Mouse (Mus musculus) left cerebral cortex, adult 11 months (tissue): ENCODE data around the gene Fam104a.

Experiments
- DNase-seq: peaks from one replicate; pipeline ENCODE4 v3.0.0; 2022; ENCODE audit warnings: low spot score

Gene Fam104a

DNA sequence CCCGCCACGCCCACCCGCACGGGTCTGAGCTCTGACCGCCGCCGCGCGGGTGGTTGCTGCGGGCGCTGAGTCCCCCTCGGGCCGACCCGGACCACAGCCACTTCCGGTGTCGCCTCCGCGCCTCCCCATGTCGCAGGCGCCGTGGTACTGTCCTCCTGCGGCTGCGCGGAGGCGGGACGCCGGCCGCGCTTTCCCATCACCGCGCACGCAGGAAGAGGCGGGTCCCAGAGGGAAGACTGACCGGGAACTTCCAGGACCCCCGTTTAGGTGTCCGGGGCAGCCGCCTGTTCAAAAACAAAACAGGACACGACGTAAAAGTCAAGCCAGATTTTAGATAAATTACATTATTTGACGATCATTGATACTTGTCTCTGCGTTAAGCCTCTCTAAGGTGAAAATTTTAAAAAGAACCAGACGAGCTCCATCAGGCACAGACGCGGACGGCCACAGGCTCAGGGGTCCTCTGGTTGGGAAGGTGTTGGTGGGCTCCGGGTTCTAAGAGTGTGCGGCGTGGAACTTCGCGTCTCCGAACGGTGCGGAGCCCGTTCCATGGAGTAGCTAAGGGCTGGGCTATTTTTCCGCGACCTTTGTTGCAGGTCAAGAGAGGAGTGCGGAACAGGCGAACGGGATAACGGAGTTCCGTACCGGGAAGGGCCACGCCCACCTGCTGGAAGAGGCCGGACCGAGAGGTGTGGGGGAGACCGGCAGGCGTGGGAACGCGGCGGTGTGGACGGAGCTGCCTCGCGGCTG lies at the start of gene Fam104a, which contains the start of gene D11Wsu47e:
Gene Fam104a (minus strand): TSS at position 199 of the 750 bp plus-strand sequence.
Gene D11Wsu47e (plus strand): TSS at position 456 of the 750 bp plus-strand sequence.
- DNase-seq: peak; percentile 91

DNA sequence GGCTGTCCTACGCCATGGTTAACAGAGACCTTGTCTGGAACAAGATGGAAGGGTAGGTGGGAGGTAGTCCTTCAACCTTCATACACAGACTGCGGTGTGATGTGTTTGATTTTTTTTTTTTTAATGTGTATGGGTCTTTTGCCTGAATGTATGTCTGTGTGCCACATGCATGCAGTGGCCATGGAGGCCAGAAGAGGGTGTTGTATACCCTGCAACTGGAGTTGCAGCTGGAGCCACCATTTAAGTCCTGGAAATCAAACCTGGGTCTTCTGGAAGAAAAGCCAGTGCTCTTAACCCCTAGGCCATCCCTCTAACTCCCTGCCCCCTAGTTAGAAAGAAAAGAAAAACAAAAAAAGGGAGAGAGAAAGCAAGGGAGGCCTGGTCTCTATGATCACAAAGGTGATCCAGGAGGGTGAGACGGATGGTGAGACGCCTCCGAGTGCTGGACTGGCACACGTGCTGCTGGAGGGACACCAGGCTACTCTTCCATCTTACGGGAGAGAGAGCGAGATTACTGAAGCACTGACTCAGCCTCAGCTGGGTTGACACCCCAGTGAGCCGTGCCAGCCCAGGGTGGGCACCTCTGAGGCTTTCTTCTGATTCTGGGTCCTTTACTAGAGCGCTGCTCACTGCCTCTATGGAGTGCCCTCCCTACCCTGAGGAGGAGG lies 48.1 kb upstream of the Fam104a start:
- no peak for DNase-seq

DNA sequence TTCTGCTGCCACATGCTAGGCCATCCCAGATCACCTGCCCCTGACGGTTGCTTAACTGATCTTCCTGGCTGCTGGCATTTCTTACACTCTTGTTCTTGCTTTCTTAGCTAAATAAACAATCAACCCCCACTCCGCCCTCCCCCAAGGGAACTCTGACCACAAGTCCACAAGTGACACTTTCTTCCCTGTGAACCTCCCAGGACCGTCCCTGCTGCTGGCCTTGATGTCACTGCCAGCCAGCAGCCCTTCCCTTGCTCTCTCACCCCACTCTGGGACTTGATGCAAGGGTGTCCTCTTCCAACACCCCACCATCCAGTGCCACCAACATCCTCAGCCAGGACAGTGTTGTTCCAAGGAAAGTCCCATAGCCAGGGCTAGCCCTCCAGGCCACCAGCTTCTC lies 46.9 kb upstream of the Fam104a start:
- DNase-seq: no peak

DNA sequence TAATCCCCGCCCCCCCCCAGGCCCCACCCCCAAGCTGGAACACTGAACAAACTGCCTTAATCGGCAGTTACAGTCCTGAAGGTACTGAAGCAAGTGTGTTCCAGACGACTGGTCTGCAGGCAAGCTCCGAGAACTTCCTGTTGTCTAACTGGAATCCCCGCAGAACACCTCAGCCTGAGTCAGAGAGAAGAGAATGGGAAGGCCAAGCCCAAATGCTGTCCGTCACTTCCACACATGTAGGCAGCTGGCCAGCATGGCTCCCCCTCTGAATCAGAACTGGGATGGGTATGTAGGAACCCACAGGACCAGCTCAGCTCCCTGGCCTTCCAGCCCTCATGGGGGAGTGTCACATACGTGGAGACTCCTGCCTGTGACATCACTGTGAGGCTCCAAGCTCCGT lies 46.0 kb upstream of the Fam104a start:
- no peak for DNase-seq

DNA sequence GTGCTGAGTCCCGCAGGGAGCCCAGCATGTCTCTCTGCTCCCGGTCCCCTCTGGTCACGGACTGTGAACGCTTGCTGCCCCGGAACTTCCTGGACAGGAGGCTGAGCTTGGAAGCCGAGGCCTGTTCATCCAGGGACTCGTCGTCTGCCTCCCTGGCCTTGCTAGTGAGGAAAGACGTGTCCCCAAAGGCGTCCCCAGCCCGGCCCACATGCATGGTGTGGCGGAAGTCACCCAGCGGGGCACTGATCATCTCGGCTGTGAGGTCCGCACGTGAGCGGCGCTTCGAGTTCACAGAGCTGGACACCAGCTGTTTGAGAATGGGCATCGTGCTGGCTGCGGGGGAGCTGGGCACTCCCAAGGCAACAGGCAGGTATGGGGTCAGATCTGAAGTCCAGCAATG lies 45.3 kb upstream of the Fam104a start:
- no peak for DNase-seq

DNA sequence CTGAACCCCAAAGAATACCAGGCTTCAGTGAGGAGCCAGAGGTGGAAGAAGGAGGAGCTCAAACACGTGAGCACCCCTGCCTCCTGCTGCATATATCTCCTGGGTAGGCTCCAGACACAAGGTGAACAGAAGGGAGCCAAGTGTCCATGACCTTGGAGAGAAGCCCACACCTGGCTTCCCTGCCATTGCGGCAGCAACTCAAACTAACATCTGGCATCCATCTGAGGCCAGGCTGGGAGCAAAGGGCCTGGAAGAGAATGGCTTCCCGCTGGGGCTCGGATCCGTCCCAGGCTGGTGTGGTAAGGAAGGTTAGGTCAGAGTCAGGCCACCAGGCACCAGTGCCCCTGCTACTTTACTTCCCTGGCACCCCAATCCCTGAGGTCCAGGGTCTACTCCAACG lies 44.0 kb upstream of the Fam104a start:
- no peak for DNase-seq

DNA sequence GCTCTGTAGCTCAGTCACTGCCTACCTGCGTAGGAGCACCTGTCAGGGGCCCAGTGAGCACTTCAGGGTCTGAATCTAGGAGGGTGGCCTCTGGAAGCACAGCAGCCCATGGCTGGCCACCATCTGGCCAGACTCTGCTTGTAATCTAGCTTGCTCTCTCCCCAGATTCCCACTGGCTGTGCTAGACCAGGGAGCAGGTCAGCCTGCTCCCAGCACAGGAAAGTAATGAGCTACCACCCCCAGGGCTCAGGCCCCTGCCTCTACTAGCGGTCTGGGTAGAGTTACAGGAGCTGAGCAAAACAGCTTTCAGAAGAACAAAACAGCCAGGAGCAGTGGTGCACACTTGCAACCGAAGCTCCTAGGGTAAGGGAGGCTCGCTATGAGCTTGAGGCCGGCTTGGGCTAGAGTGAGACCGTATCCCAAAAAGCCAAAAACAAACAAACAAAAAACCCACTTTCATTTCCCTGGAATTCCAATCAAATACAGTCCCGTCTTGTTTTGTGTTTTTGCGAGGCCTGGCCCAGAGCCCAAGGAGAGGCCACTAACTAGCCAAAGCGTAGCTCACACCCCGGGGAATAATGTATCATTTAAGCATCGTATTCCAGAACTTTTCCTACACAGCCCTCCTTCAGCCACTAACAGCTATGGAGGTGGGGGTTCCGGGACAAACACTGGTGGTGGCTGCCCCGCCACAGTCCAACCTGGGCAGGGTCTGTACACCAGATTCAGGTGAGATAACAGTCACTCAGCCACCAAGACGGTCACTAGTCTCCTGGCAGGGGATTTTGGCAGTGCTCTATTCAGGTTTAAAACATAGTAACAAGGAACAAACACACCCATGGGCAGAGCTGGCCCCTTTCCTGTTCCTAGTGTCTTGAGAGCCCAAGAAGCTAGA lies 43.3 kb upstream of the Fam104a start:
- no peak for DNase-seq

DNA sequence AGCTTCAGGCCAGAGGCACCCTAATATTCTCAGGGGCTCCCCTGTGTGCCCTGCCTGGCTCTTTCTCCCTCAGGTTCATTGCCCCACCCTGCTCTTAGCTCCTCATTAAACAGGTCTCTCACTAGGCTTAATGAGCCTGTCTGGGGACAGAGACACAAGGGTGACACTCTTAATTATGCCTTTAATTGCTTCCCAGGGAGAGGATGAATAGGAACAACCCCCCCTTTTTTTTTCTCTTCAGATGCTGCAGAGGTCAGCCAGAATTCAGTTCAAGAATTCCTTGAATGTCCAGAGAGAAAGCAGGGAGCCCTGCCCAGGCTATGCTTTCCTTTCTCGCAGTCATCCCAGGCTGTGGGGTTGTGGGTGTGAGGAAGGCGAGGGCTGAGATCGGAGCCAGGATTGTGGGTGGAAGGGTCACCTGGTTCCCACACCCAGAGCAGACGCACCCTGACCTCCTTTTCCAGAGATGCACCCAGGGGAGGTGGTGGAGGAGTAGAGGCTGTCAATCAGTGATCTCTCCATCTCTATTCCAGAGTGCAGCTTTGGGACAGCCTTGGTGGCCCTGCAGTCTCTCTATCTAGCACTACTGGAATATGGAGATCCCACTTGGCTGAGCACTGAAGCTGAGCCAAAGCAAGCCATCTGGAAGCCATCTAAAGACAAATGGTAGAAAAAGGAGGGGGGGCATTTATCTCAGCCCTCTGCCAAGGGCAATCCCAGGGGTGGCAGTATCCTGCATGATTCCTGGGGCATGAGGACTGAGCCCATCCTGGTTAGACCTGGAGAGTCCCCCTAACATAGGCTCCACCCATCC lies 41.5 kb upstream of the Fam104a start:
- DNase-seq: no peak

DNA sequence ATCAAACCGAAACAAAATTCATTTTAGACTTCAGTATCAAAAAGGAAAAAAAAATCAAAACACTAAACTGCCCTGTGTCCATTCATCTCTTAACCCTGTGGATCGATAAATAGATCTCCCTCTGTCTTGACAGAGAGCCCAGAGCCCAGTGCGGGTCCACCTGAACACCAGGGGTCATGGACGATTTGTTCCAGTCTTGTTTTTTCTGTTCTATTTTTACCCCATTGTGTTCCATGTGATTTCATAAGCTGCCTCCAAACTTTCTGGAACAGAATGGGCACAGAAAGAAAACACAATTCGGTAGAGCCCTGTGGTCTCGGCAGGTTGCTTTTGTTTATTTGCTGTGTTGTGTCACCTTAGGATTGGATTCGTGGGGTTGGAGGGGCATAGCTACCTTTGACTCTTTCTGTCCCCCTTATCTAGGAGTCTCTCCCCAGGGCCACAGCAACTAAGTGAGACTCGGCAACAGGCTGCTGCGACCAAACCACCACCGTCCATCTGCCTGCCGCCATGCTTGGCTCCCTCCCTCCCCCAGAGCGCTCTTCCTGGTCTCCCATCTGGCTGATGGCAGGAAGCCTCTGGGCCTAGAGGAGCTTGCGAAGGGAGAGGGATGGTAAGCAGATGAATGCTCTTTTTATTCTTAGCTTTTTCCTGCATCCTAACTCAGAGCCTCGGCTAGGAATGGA lies 38.6 kb upstream of the Fam104a start:
- DNase-seq: no peak

DNA sequence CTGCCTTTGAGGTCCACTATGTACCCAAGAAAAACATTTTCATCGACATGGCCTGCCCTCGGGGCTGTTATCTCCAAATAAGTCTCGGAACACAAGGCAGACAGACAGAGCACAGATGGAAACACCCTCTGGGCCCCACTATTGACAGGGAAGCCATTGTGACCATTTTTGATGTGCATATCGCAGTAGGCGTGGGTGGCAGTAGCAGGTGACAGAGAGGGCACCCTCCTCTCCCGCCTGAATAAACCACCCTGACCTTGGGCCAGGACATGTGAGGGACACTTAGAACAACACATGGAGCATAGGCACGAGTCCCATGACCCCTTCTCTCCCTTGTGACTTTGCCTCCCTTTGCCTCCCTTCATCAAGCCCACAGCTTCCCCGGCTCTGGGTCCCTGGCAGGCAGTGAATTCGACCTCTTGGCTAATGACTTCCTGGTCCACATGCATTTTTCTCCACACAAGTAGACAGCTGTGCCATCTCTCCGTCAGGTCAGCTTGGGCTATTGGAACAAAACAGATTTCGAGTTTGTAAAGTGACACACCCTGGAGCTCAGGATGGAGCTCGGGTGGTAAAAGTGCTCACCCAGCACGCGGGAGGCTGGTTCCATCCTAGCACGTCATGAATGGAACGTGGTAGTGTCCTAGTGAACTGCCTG lies 33.9 kb upstream of the Fam104a start:
- no peak for DNase-seq

DNA sequence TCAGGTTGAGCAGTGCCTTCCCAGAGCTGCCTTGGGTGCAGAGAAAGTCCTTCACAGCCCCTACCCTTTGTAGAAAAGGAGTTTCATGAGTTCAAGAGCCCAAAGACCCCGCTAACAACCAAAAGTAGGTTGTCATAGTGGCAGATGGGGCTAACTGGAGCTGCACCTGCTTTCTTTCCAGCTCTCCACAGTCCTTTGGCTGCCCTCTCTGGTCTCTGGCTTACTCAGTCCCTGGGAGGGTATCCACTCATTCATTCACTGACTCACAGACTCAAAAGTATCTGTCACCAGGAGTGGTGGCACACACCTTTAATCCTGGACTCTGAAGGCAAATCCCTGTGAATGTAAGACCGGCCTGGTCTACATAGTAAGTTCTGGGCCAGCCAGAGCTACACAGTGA lies 32.2 kb upstream of the Fam104a start:
- DNase-seq: no peak

DNA sequence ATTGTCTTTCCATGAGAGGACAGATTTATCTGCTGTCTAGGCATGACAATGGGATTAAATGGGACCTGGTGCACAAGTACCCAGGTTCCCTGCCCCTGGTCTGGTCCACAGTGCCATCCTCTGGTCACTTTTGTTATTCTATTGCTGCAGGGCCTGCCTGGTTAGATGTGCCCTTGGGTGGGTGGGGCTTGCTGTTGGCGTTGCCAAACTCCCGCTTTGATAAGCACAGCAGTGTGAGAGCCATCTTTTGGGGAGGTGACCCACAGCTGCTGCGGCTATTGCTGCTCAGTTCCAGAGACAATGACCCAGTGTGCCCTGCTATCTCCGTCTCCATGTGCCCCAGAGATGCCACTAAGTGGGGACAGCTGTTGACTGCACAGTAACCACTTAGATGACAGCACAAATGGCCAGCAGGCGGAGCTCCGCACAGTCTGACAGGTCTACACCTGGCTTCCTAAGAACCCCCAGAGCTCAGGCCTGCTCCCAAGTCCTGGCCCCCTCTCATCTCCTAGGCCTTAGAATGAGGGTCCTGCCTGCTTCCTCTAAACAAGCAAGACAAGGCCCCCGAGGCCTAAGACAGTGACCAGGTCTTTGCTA lies 31.2 kb upstream of the Fam104a start:
- no peak for DNase-seq

DNA sequence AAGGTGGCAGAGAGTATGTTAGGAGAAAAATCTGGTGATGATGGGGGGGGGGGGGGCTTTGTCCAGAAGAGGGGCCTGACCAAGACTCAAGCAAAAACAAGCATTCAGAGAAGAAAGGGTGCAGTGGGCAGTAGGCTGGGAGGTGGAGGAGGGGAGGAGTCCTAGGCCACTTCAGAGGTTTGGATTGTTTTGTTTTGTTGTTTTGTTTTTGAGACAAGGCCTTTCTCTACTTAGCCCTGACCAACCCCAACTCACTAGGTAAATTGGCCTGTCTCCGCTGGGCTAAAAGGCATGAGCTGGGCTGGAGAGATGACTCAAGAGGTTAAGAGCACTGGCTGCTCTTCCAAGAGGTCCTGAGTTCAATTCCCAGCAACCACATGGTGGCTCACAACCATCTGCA lies 27.1 kb upstream of the Fam104a start:
- no peak for DNase-seq

DNA sequence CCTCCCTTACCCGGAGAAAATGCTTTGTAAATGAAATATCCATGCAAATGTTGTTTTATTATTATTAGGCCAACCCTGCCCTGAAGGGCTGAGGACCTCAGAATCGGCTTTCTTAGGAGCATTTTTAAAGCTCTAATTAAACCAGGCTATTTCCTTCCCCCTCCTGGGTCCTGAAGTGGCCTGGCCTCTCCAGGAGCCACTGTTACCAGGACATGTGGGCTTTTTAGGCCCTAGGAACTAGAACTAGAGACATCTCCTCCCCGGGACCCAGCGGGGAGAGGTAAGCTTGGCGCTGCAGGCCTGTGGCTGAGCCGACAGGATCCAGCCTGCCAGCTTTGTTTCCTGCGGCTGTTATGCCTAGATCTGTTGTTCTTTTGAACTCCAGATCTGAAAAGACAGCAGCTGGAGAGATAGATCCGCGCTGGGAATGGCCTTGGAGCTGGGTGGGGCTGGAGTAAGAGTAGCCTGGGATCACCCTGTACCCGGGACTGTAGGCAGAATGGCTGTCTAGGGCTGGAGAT lies 26.4 kb upstream of the Fam104a start:
- no peak for DNase-seq

DNA sequence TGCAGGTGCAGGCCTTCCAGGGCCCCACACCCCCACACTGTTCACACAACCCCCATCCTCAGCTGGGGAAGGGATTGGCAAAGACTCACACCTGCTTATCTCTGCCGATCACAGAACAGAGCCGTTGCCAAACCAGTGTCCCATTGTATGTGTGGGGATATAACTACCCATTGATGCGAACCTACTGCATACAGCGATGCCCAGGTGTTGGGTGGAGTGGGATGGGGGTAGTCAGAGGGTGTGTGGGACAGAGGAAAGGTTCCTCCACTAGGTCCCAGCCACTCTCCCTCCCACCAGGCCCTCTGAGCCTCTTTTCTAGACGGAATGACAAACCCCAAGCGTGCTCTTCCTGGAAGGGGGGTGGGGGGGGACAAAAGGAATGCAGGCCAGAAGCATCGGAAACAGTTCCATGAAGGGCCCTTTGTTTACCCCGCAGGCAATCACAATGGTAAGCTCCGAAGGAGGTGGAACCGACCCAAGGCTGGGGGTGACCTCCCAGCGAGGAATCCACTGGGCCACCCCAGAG lies 25.8 kb upstream of the Fam104a start, which contains the start of gene Cpsf4l:
Gene Cpsf4l (minus strand): TSS at position 287 of the 526 bp plus-strand sequence.
- DNase-seq: no peak

DNA sequence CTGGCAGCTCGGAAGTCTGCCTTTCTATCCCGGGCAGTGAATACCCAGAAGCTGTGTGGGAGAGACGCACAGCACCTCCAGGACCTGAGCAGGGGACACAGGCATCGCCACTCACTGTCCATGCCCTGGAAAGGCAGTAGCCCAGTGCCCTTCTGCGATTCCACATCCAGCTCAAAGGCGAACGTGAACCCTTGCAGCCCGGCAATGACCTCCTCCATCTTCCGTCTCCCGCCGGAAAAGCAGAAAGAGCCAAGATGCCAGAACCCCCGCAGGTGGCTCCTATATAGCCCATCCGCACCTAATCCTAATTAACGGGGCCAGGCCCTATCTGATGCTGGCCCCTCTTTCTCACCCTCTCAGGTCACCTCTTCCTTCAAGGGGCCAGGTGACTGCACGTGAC lies 25.3 kb upstream of the Fam104a start:
- DNase-seq: no peak

DNA sequence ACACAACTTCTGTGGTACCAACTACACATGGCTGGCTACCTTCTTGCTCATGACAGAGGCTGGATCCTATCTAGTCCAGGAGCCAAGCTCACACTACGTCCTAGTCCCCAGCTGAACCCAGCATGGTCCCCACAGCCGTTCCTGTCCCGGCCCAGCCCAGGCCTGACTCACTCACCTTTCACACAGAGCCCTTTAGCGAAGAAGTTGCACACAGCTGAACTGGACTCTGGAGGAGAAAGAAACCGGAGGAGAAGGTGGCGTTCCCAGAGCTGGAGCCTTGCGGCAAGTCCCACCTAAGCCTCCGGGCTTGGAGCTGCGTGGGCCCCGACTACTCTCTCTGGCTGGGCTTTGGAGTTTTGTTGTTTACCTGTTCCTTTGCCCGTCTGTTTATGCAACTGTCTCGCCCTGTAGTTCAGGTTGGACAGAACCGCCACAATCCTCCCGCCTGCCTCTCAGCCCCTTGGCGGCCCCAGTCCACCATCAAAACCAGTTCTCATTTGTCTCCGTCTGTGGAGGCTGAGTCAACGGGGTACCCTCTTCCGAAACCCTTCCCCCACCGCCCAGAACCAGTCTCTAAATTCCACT lies 24.8 kb upstream of the Fam104a start:
- no peak for DNase-seq

DNA sequence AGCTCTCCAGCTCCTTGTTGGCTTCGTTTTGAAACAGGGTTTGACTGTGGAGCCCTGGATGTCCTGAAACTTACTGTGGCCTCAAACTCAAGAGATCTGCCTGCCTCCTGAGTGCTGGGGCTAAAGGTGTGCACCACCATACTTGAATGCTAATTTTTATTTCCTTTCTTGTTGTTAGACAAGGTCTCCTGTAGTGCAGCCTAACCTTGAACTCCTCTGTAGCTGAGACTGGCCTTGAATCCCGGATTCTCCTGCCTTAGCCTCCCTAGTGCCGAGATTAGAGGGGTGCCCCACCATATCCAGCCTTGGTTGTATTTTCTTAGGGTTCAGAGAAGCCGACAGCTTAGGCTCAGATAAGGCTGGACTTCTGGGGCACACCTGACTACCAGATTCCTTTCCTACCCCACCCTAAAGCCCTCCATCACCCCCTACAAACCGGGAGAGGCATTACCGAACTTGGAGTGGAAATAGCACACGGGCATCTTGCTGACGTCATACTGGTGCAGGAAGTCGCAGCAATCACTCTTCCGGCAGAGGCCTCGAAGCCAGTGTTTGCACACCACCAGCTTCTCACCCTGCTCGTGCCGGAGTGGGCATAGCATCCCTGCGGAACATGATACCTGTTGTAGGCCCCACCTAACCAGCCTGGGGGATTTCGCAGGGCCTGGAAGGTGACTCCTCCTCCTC lies 22.2 kb upstream of the Fam104a start:
- DNase-seq: no peak

DNA sequence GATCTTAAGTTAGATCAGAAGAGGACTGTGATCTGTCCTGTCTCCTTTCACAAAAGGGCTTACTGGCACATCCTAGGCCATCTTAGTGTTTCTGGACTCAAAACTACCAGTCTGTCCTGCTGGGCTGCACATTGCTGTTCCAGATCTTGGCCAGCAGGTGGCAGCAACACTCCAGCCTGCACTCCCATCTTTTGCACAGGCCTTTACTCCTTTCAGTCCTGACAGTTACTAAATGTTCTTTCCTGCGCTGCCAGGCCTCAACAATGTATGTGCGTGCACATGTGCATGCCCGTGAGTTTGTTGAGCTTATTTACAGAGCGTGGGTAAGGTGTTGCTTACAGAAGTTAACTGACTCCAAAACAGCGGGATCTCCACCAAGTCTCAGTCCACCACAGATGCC lies 19.8 kb upstream of the Fam104a start:
- peak; percentile 61 for DNase-seq
